Mouse (Mus musculus) urinary bladder, postnatal 0 days (tissue): ENCODE results near the gene Trafd1. TPM values are rescaled to one million over a fixed set of nuclear protein-coding genes. Genes with fewer than 3 reads are reported as not detected.

Experiments
- polyA plus RNA-seq: library from polyadenylated mRNA; unstranded; fragments of >200 nt; fragmentation: Nextera tagmentation; extraction: Ambion mirVana; gene quantifications from 2 replicates; pipeline ENCODE4 v1.2.1, GENCODE M21; 2015

The Trafd1 gene
- polyA plus RNA-seq, result 55.9 and 59.8 TPM in 2 replicates

GRCm38 (mm10) chr5:121385461-121386119 lies at the start of gene Trafd1:
Trafd1 (minus strand) TSS chr5:121385632.

GRCm38 (mm10) chr5:121397187-121398145 lies 12.0 kb upstream of the Trafd1 start, which contains the start of gene Naa25:
Naa25 (plus strand) TSS chr5:121397936.

Other genes with a start within 250 kb of the Trafd1 start
- gene Ptpn11, start 194.2 kb downstream of the Trafd1 start, polyA plus RNA-seq, result 21.3 and 22.2 TPM in 2 replicates
- 394 and 416 TPM in 2 replicates for gene Rpl6, start 181.2 kb downstream of the Trafd1 start, polyA plus RNA-seq
- gene Hectd4, start 165.4 kb downstream of the Trafd1 start, polyA plus RNA-seq, result 1.8 and 2.3 TPM in 2 replicates
- 21.0 and 21.1 TPM in 2 replicates for gene Naa25, start 12.3 kb upstream of the Trafd1 start, polyA plus RNA-seq
- 1.3 and 1.9 TPM in 2 replicates for gene Tmem116, start 66.3 kb upstream of the Trafd1 start, polyA plus RNA-seq
- 125 and 127 TPM in 2 replicates for gene Erp29, start 66.9 kb upstream of the Trafd1 start, polyA plus RNA-seq
- gene Adam1b, start 117.8 kb upstream of the Trafd1 start, polyA plus RNA-seq, result not detected in 2 replicates
- 0.28 and 0.62 TPM in 2 replicates for gene Adam1a, start 159.8 kb upstream of the Trafd1 start, polyA plus RNA-seq
- gene Gm42878, start 159.8 kb upstream of the Trafd1 start, polyA plus RNA-seq, result 0.08 TPM in 1 of 2 replicates, not detected in the other
- 27.1 and 30.7 TPM in 2 replicates for gene Mapkapk5, start 160.3 kb upstream of the Trafd1 start, polyA plus RNA-seq
- 207 and 217 TPM in 2 replicates for gene Aldh2, start 208.2 kb upstream of the Trafd1 start, polyA plus RNA-seq
- gene Acad12, start 233.3 kb upstream of the Trafd1 start, polyA plus RNA-seq, result 2.4 and 2.5 TPM in 2 replicates